Mouse (Mus musculus): ENCODE data around the gene Mbd4.

DNA sequence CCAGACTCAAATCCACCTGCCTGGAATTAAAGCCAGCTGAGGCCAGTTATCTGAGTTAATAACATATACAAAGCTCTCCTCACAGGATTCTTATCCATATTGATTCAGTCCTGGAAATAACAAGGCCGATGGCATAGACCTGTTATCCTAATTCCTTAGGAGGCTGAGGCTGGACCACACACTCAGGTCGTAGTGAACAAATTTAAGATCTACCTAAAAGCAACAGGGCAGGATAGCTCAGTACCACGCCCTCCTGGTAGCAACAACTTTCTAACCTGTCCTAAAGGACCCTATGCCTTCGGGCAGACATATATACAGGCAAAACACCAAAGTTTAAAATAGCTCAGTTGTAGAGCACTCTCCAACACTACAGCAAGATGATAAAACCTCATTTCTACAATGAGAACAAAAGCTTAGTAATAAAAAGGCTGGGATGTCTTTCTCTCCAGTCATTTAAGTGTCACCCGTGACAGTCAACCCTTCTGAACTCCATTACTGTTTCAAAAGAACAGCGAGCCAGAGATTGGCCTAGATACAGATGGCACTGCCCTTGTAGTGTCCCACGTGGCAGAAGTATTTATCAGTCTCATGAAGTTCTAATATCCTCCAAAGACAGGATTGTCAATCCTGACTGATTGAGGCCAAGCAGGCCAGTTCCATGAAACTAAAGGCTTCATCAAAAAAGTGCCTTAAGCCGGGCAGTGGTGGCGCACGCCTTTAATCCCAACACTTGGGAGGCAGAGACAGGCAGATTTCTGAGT, 48.6 kb downstream of the Mbd4 start:
- TF ChIP-seq CTCF (IDR thresholded peaks at IDR 0.05; ENCODE audit: low read depth) (no peak), EP300 (optimal IDR thresholded peaks at IDR 0.05) (no peak)

All from stomach, postnatal 0 days (tissue).